Mouse (Mus musculus) kidney, adult 2 months (tissue): Measurements from ENCODE around the gene Olfr970. TPM values are rescaled to one million over a fixed set of nuclear protein-coding genes. Genes with fewer than 3 reads are reported as not detected.
"Not testable (repeated sequence)": the region's sequence is repeated elsewhere in the genome, so short reads cannot be mapped to it uniquely, and the experiment has no call there.

ENCODE experiments used
- DNase-seq: peaks from one replicate; pipeline ENCODE4 v3.0.0; 2021
- H3K27ac ChIP-seq: fragments of 200-500 bp; 2 replicates; pipeline ENCODE4 v1.5.1; 2012; ENCODE audit warnings: low read depth, low read length, control low read depth, inconsistent platforms; ENCODE audit not compliant: insufficient read depth
- H3K27me3 ChIP-seq: fragments of 200-500 bp; replicated peaks from 2 replicates; pipeline ENCODE4 v1.6.1; 2012; ENCODE audit warnings: mild to moderate bottlenecking, moderate library complexity, low read length, inconsistent platforms; ENCODE audit not compliant: control insufficient read depth, insufficient read depth
- H3K36me3 ChIP-seq: fragments of 200-500 bp; 2 replicates; pipeline ENCODE4 v1.6.1; 2012; ENCODE audit warnings: mild to moderate bottlenecking, moderate library complexity, low read length, inconsistent platforms; ENCODE audit not compliant: control insufficient read depth, insufficient read depth
- H3K4me1 ChIP-seq: fragments of 200-500 bp; 2 replicates; pipeline ENCODE4 v1.6.1; 2011; ENCODE audit warnings: low read length; ENCODE audit not compliant: control insufficient read depth, insufficient read depth
- H3K4me3 ChIP-seq: fragments of 200-500 bp; 2 replicates; pipeline ENCODE4 v1.5.1; 2011; ENCODE audit warnings: mild to moderate bottlenecking, low read depth, low read length, control low read depth; ENCODE audit not compliant: insufficient read depth
- CTCF ChIP-seq: fragments of 200-500 bp; conservative IDR thresholded peaks from 2 replicates; pipeline ENCODE4 v1.5.1; 2011; ENCODE audit warnings: low read depth, mild to moderate bottlenecking, control low read depth, low read length, moderate library complexity, mixed read lengths; ENCODE audit not compliant: insufficient read depth, insufficient read length
- POLR2A ChIP-seq: fragments of 200-500 bp; IDR thresholded peaks from one replicate; pipeline ENCODE4 v1.6.1; 2011; ENCODE audit warnings: low read depth, low read length, control low read depth
- WGBS: fragments of 180-500 bp; shearing (Covaris S2); methylation state at CpG from one replicate; pipeline ENCODE4 v1.1.7; 2018; 5-methylcytosine and 5-hydroxymethylcytosine counted together
- polyA plus RNA-seq: library from polyadenylated mRNA; depleted of rRNA; stranded (reverse); fragments of >200 nt; gene quantifications from 2 replicates; pipeline ENCODE4 v1.2.3, GENCODE M21; 2012; rRNA removed

Olfr970 gene
- polyA plus RNA-seq, result not detected in 2 replicates

DNA sequence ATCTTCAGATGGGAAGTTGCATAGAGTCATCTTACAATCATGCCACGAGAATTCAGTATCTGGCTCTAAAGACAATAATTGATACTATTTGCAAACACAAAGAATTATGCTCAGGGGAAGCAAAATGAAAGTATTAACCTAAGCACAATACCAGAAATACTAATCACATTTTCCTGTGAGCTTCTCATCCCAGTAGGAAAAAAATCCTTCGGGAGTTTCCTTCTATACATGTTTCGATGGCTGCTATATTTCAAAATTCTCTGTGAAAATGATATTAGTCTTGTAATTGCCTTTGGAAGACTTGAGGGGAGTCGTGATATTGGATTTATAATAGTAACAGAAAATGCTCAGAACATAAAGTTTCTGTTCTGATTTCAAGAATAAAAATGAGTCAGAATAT, at the start of gene Olfr970:
Gene Olfr970, plus strand, starts transcription at position 301 of the 400 bp plus-strand sequence.
- Histone ChIP-seq H3K4me3 (no peak within 1 kb of the TSS), H3K27me3 (no peaks in the 10 kb centered on the region), H3K4me1 (no peaks in the 10 kb centered on the region), H3K36me3 (no peaks in the 10 kb centered on the region), H3K27ac (no peak within 1 kb of the TSS)
- TF ChIP-seq POLR2A (no peak), CTCF (no peak)
- WGBS, result 74% methylated on average over 4 of the region's 4 CpGs
- DNase-seq, result no peak

DNA sequence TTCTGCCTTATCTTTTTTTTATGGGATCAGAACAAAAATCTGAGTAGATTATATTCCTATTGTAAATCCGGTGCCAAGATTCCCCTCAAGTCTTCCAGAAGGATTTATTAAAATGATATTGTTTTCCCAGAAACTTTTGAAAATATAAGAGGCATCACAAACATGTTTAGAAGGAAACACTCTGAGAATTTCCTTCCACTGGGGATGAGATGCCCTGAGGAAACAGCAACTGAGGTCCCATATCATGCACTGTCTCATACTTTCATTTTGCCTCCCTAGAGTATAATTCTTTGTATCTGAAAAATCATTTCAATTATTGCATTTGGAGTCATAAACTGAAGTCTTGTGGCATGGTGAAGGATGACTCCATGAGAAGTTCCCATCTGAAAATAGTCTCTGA, 25.5 kb upstream of the Olfr970 start, which contains the start of gene Olfr968:
Gene Olfr968, minus strand, starts transcription at position 101 of the 400 bp plus-strand sequence.
- no peaks in the 10 kb centered on the region for H3K27me3 ChIP-seq
- no peak for DNase-seq
- WGBS, result 73% methylated on average over 1 of the region's 1 CpGs
- H3K36me3 ChIP-seq, result no peaks in the 10 kb centered on the region
- no peak for TF ChIP-seq CTCF
- no peak for TF ChIP-seq POLR2A
- H3K27ac ChIP-seq, result no peak within 1 kb of the TSS
- H3K4me3 ChIP-seq, result no peak within 1 kb of the TSS
- H3K4me1 ChIP-seq, result no peaks in the 10 kb centered on the region

DNA sequence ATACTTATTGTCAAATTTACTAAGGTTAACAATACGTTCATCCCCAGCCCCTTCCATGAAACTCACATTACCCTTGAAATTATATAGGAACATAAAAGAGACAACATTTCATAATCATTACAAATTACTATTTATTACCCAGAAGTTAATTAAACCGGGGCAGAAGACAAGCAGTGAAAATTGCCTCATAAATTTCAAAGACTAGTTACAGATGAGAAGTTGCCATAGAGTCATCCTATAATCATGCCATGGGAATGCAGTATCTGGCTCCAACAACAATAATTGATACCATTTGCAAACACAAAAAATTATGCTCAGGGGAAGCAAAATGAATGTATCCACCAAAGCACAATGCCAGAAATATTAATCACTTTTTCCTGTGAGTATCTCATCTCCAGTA, 18.1 kb upstream of the Olfr970 start, which contains the start of gene Olfr969:
Gene Olfr969, plus strand, starts transcription at position 388 of the 400 bp plus-strand sequence.
- no peak for DNase-seq
- TF ChIP-seq POLR2A, result no peak
- TF ChIP-seq CTCF, result no peak
- H3K4me1 ChIP-seq, result no peaks in the 10 kb centered on the region
- no peaks in the 10 kb centered on the region for H3K36me3 ChIP-seq
- H3K27me3 ChIP-seq, result no peaks in the 10 kb centered on the region
- no peak within 1 kb of the TSS for H3K27ac ChIP-seq
- WGBS, result 59% methylated on average over 2 of the region's 2 CpGs
- H3K4me3 ChIP-seq, result no peak within 1 kb of the TSS

DNA sequence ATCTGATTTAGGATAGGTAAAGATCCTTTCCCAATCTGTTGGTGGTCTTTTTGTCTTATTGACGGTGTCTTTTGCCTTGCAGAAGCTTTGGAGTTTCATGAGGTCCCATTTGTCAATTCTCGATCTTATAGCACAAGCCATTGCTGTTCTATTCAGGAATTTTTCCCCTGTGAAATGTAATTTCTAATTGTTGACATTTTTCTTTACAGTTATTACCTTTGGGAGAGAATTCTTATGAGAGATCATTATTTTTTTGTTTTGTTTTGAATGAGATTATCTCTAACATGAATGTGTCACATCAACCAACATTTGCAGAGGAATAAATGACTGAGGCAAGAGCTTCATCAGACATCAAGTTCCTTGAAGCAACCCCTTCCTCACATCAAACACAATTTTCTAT, 27.9 kb downstream of the Olfr970 start, which contains the start of gene Olfr971:
Gene Olfr971, plus strand, starts transcription at position 301 of the 400 bp plus-strand sequence.
- DNase-seq, H3K36me3 ChIP-seq, H3K4me3 ChIP-seq, H3K4me1 ChIP-seq, H3K27ac ChIP-seq, H3K27me3 ChIP-seq: not testable (repeated sequence)
- WGBS, result 91% methylated on average over 2 of the region's 2 CpGs

DNA sequence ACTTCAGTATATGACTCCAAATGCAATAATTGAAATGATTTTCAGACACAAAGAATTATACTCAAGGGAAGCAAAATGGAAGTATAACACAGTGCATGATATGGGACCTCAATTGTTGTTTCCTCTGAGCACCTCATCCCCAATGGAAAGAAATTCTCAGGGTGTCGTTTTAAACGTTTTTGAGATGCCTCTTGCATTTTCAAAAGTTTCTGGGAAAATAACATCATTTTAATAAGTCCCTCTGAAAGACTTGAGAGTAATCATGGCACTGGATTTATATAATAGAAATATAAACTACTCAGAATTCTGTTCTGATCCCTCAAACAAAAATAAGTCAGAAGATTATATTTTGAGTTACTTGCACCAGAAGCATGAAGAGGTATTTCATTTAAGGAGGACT, 57.5 kb downstream of the Olfr970 start, which contains the start of gene Olfr972:
Gene Olfr972, plus strand, starts transcription at position 301 of the 400 bp plus-strand sequence.
- no peak within 1 kb of the TSS for H3K4me3 ChIP-seq
- TF ChIP-seq POLR2A (no peak), CTCF (no peak)
- no peak for DNase-seq
- no peaks in the 10 kb centered on the region for H3K4me1 ChIP-seq
- 60% methylated on average over 2 of the region's 2 CpGs for WGBS
- H3K27ac ChIP-seq, result no peak within 1 kb of the TSS
- H3K27me3 ChIP-seq, result no peaks in the 10 kb centered on the region
- no peaks in the 10 kb centered on the region for H3K36me3 ChIP-seq

Other genes with a start within 250 kb of the Olfr970 start
- gene Olfr959, start 233.3 kb upstream of the Olfr970 start, polyA plus RNA-seq, result not detected in 2 replicates
- 0.27 and 0.31 TPM in 2 replicates for gene AW551984, start 204.5 kb upstream of the Olfr970 start, polyA plus RNA-seq
- not detected in 2 replicates for gene Olfr148, start 198.2 kb upstream of the Olfr970 start, polyA plus RNA-seq
- gene Olfr960, start 187.5 kb upstream of the Olfr970 start, polyA plus RNA-seq, result not detected in 2 replicates
- gene Olfr961, start 163.8 kb upstream of the Olfr970 start, polyA plus RNA-seq, result not detected in 2 replicates
- gene Olfr963, start 141.7 kb upstream of the Olfr970 start, polyA plus RNA-seq, result not detected in 2 replicates
- not detected in 2 replicates for gene Olfr149, start 101.7 kb upstream of the Olfr970 start, polyA plus RNA-seq
- gene Olfr965, start 97.5 kb upstream of the Olfr970 start, polyA plus RNA-seq, result not detected in 2 replicates
- gene Olfr150, start 77.9 kb upstream of the Olfr970 start, polyA plus RNA-seq, result not detected in 2 replicates
- not detected in 2 replicates for gene Olfr967, start 62.6 kb upstream of the Olfr970 start, polyA plus RNA-seq
- not detected in 2 replicates for gene Olfr968, start 25.6 kb upstream of the Olfr970 start, polyA plus RNA-seq
- not detected in 2 replicates for gene Olfr969, start 17.9 kb upstream of the Olfr970 start, polyA plus RNA-seq
- gene Olfr971, start 28.0 kb downstream of the Olfr970 start, polyA plus RNA-seq, result not detected in 2 replicates
- not detected in 2 replicates for gene Olfr972, start 57.6 kb downstream of the Olfr970 start, polyA plus RNA-seq
- gene Olfr229, start 98.5 kb downstream of the Olfr970 start, polyA plus RNA-seq, result not detected in 2 replicates
- gene Olfr974, start 128.6 kb downstream of the Olfr970 start, polyA plus RNA-seq, result not detected in 2 replicates
- gene Olfr975, start 143.2 kb downstream of the Olfr970 start, polyA plus RNA-seq, result not detected in 2 replicates
- gene Olfr976, start 152.3 kb downstream of the Olfr970 start, polyA plus RNA-seq, result not detected in 2 replicates
- not detected in 2 replicates for gene Olfr978, start 183.3 kb downstream of the Olfr970 start, polyA plus RNA-seq
- not detected in 2 replicates for gene Olfr979, start 194.6 kb downstream of the Olfr970 start, polyA plus RNA-seq
- not detected in 2 replicates for gene Olfr980, start 200.7 kb downstream of the Olfr970 start, polyA plus RNA-seq
- gene Olfr981, start 212.6 kb downstream of the Olfr970 start, polyA plus RNA-seq, result not detected in 2 replicates